Mouse (Mus musculus) limb, embryonic 11.5 days (tissue): Measurements from ENCODE around the gene Olfr1311. TPM values are rescaled to one million over a fixed set of nuclear protein-coding genes. Genes with fewer than 3 reads are reported as not detected.
"Not testable (repeated sequence)": the region's sequence is repeated elsewhere in the genome, so short reads cannot be mapped to it uniquely, and the experiment has no call there.

Source experiments
- ATAC-seq: fragments of 200-750 bp; cut with Nextera tagmentation; 2 replicates; pipeline ENCODE4 v1.8.0; 2017; ENCODE audit warnings: low read depth; ENCODE audit not compliant: insufficient number of reproducible peaks, low FRiP score, low TSS enrichment
- DNase-seq: peaks from one replicate; pipeline ENCODE4 v3.0.0-alpha.2; 2015; ENCODE audit warnings: low spot score
- H3K27ac ChIP-seq: fragments of 300-500 bp; sonication (generic); replicated peaks from 2 replicates; pipeline ENCODE4 v1.5.1; 2014; ENCODE audit warnings: low read depth, mild to moderate bottlenecking, low read length
- H3K27me3 ChIP-seq: fragments of 300-500 bp; sonication (generic); 2 replicates; pipeline ENCODE4 v1.6.1; 2014; ENCODE audit warnings: mild to moderate bottlenecking, low read length, mixed read lengths; ENCODE audit not compliant: control insufficient read depth, insufficient read depth
- H3K36me3 ChIP-seq: fragments of 300-500 bp; sonication (generic); 2 replicates; pipeline ENCODE4 v1.6.1; 2014; ENCODE audit warnings: mild to moderate bottlenecking, low read length, moderate library complexity, mixed read lengths; ENCODE audit not compliant: control insufficient read depth, insufficient read depth
- H3K4me1 ChIP-seq: fragments of 300-500 bp; sonication (generic); 2 replicates; pipeline ENCODE4 v1.6.1; 2014; ENCODE audit warnings: low read length, mixed read lengths; ENCODE audit not compliant: control insufficient read depth, insufficient read depth
- H3K4me2 ChIP-seq: fragments of 300-500 bp; sonication (generic); 2 replicates; pipeline ENCODE4 v1.6.1; 2014; ENCODE audit warnings: low read depth, mild to moderate bottlenecking, moderate library complexity; ENCODE audit not compliant: severe bottlenecking
- H3K4me3 ChIP-seq: fragments of 300-500 bp; sonication (generic); 2 replicates; pipeline ENCODE4 v1.5.1; 2014; ENCODE audit warnings: low read depth, low read length
- H3K9ac ChIP-seq: fragments of 300-500 bp; sonication (generic); 2 replicates; pipeline ENCODE4 v1.6.1; 2014; ENCODE audit warnings: mild to moderate bottlenecking, low read length
- H3K9me3 ChIP-seq: fragments of 300-500 bp; sonication (generic); 2 replicates; pipeline ENCODE4 v1.6.1; 2016; ENCODE audit warnings: low read length; ENCODE audit not compliant: control insufficient read depth
- WGBS: fragments of 180-500 bp; shearing (Covaris S2); extraction: QIAGEN DNeasy Blood & Tissue Kit; methylation state at CpG from one replicate; pipeline ENCODE4 v1.1.7; 2014; 5-methylcytosine and 5-hydroxymethylcytosine counted together
- polyA plus RNA-seq: library from polyadenylated mRNA; unstranded; fragments of >200 nt; fragmentation: Nextera tagmentation; extraction: Ambion mirVana; gene quantifications from 2 replicates; pipeline ENCODE4 v1.2.1, GENCODE M21; 2014

Gene Olfr1311
- not detected in 2 replicates for polyA plus RNA-seq

- H3K9ac ChIP-seq, result no peak within 1 kb of the TSS
- H3K4me2 ChIP-seq, result no peak within 1 kb of the TSS
- no peak within 1 kb of the TSS for H3K4me3 ChIP-seq
- H3K9me3 ChIP-seq, result no peaks in the 10 kb centered on the region
- ATAC-seq, result no peak
- no peaks in the 10 kb centered on the region for H3K36me3 ChIP-seq
- H3K4me1 ChIP-seq, result no peaks in the 10 kb centered on the region
- WGBS, result 93% methylated on average over 2 of the region's 2 CpGs
- H3K27ac ChIP-seq, result no peak within 1 kb of the TSS
- no peak for DNase-seq
- no peaks in the 10 kb centered on the region for H3K27me3 ChIP-seq
These were observed at the start of gene Olfr1311 for GRCm38 (mm10) chr2:112024312-112024711. Olfr1311 (minus strand) TSS chr2:112024412.

- ATAC-seq (no peak), DNase-seq (no peak)
- Histone ChIP-seq H3K9ac (no peak within 1 kb of the TSS), H3K27me3 (no peaks in the 10 kb centered on the region), H3K4me2 (no peak within 1 kb of the TSS), H3K27ac (no peak within 1 kb of the TSS), H3K9me3 (no peaks in the 10 kb centered on the region), H3K4me3 (no peak within 1 kb of the TSS), H3K4me1 (no peaks in the 10 kb centered on the region), H3K36me3 (no peaks in the 10 kb centered on the region)
- WGBS, result 37% methylated on average over 1 of the region's 1 CpGs
These were observed 25.9 kb upstream of the Olfr1311 start, which contains the start of gene Olfr1312 for GRCm38 (mm10) chr2:112050138-112050537. Olfr1312 (minus strand) TSS chr2:112050238.

DNA sequence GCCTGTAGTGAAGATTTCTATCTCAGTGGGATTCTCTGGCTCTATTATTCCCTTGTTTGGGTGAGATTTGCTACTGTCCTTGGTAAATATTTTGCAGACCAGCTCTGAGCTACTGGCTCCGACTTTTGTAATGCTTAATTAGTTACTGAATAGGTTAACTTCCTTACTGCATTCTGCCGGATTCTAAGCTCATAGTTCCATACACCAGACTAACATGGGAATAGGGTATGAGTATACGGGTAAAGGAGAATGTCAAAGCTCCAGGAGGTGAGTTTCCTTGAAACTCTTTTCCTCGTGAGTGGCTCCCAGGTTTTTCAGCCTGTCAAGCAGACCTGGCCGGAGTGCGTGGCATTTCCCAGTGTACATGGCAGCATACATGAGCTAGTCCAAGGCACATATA, 2.8 kb upstream of the Olfr1311 start:
- not testable (repeated sequence) for H3K36me3 ChIP-seq, H3K27ac ChIP-seq, H3K4me1 ChIP-seq, H3K27me3 ChIP-seq, H3K9ac ChIP-seq, ATAC-seq, H3K9me3 ChIP-seq, H3K4me3 ChIP-seq, DNase-seq, H3K4me2 ChIP-seq
- WGBS, result 50% methylated on average over 6 of the region's 6 CpGs

GRCm38 (mm10) chr2:112014900-112015299, 9.3 kb downstream of the Olfr1311 start:
- H3K27me3 ChIP-seq, result no peaks in the 10 kb centered on the region
- DNase-seq (no peak), ATAC-seq (no peak)
- H3K9ac ChIP-seq, result no peak overlapping the region
- H3K4me3 ChIP-seq, result no peak overlapping the region
- H3K4me2 ChIP-seq, result no peak overlapping the region
- 85% methylated on average over 3 of the region's 3 CpGs for WGBS
- no peaks in the 10 kb centered on the region for H3K4me1 ChIP-seq
- no peak overlapping the region for H3K27ac ChIP-seq
- no peaks in the 10 kb centered on the region for H3K9me3 ChIP-seq
- H3K36me3 ChIP-seq, result no peaks in the 10 kb centered on the region

GRCm38 (mm10) chr2:112012608-112013007, 11.6 kb downstream of the Olfr1311 start, which contains the start of gene Olfr1310:
Olfr1310 (minus strand) TSS chr2:112012708.
- Histone ChIP-seq H3K4me1 (no peaks in the 10 kb centered on the region), H3K27ac (no peak within 1 kb of the TSS), H3K27me3 (no peaks in the 10 kb centered on the region), H3K9ac (no peak within 1 kb of the TSS), H3K36me3 (no peaks in the 10 kb centered on the region), H3K4me3 (no peak within 1 kb of the TSS), H3K9me3 (no peaks in the 10 kb centered on the region), H3K4me2 (no peak within 1 kb of the TSS)
- no peak for ATAC-seq
- no peak for DNase-seq

DNA sequence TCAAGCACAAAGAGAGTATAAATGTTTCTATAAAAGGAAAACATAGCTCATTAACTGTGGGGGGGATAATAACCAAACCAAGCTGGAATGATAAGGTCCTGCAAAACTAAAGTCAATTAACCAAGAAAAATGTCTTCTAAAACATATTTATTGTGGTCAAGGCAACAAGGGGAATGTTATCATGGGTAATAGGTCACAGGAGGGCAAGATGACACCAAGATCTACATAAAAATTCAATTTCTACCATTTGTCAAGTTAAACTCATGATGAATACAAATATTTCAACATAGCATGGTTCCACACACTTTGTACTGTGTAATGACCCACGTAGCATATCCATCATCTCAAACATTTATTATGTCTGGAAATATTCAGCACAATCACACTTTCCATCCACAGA, 34.0 kb downstream of the Olfr1311 start, which contains the start of gene Olfr1309:
Gene Olfr1309 (minus strand): TSS at position 101 of the 400 bp plus-strand sequence.
- DNase-seq, result no peak
- Histone ChIP-seq H3K4me2 (no peak within 1 kb of the TSS), H3K27me3 (no peaks in the 10 kb centered on the region), H3K27ac (no peak within 1 kb of the TSS), H3K4me3 (no peak within 1 kb of the TSS), H3K9ac (no peak within 1 kb of the TSS), H3K36me3 (no peaks in the 10 kb centered on the region), H3K9me3 (no peaks in the 10 kb centered on the region), H3K4me1 (no peaks in the 10 kb centered on the region)
- 63% methylated on average over 1 of the region's 1 CpGs for WGBS
- ATAC-seq, result no peak

Other genes with a start within 250 kb of the Olfr1311 start
- gene Olfr1302, start 247.0 kb downstream of the Olfr1311 start, polyA plus RNA-seq, result not detected in 2 replicates
- gene Olfr1303, start 204.1 kb downstream of the Olfr1311 start, polyA plus RNA-seq, result not detected in 2 replicates
- gene Olfr1305, start 147.3 kb downstream of the Olfr1311 start, polyA plus RNA-seq, result not detected in 2 replicates
- not detected in 2 replicates for gene Olfr1306, start 108.1 kb downstream of the Olfr1311 start, polyA plus RNA-seq
- not detected in 2 replicates for gene Olfr1307, start 75.0 kb downstream of the Olfr1311 start, polyA plus RNA-seq
- not detected in 2 replicates for gene Olfr1308, start 59.5 kb downstream of the Olfr1311 start, polyA plus RNA-seq
- not detected in 2 replicates for gene Olfr1309, start 34.1 kb downstream of the Olfr1311 start, polyA plus RNA-seq
- not detected in 2 replicates for gene Olfr1310, start 11.7 kb downstream of the Olfr1311 start, polyA plus RNA-seq
- not detected in 2 replicates for gene Olfr1312, start 25.8 kb upstream of the Olfr1311 start, polyA plus RNA-seq
- gene Olfr1313, start 53.4 kb upstream of the Olfr1311 start, polyA plus RNA-seq, result not detected in 2 replicates
- gene Olfr1314, start 72.4 kb upstream of the Olfr1311 start, polyA plus RNA-seq, result not detected in 2 replicates
- not detected in 2 replicates for gene Olfr1315-ps1, start 91.0 kb upstream of the Olfr1311 start, polyA plus RNA-seq
- gene Olfr1316, start 110.6 kb upstream of the Olfr1311 start, polyA plus RNA-seq, result not detected in 2 replicates
- gene Olfr1317, start 115.9 kb upstream of the Olfr1311 start, polyA plus RNA-seq, result not detected in 2 replicates
- gene Olfr1318, start 129.8 kb upstream of the Olfr1311 start, polyA plus RNA-seq, result not detected in 2 replicates
- 14.2 TPM in 2 replicates for gene Lpcat4, start 215.1 kb upstream of the Olfr1311 start, polyA plus RNA-seq
- not detected in 2 replicates for gene Nutm1, start 234.9 kb upstream of the Olfr1311 start, polyA plus RNA-seq
- 180 and 182 TPM in 2 replicates for gene Nop10, start 237.5 kb upstream of the Olfr1311 start, polyA plus RNA-seq
- 9.7 TPM in 2 replicates for gene Slc12a6, start 241.4 kb upstream of the Olfr1311 start, polyA plus RNA-seq
- 0.08 TPM in 1 of 2 replicates, not detected in the other for gene Gm21985, start 241.9 kb upstream of the Olfr1311 start, polyA plus RNA-seq